Mouse (Mus musculus) inflammation-experienced regulatory T-cells (primary cell): Measurements from ENCODE around the gene Hspb9. TPM values are rescaled to one million over a fixed set of nuclear protein-coding genes. Genes with fewer than 3 reads are reported as not detected.

Experiments used
- polyA plus RNA-seq, 2 experiments: library from polyadenylated mRNA; unstranded; fragments of 100-300 nt; shearing (Covaris generic); gene quantifications; one replicate each; pipeline ENCODE4 v1.2.1; 2017

Hspb9 gene
- under 1 TPM; 0.58 to 0.80 TPM for polyA plus RNA-seq

DNA sequence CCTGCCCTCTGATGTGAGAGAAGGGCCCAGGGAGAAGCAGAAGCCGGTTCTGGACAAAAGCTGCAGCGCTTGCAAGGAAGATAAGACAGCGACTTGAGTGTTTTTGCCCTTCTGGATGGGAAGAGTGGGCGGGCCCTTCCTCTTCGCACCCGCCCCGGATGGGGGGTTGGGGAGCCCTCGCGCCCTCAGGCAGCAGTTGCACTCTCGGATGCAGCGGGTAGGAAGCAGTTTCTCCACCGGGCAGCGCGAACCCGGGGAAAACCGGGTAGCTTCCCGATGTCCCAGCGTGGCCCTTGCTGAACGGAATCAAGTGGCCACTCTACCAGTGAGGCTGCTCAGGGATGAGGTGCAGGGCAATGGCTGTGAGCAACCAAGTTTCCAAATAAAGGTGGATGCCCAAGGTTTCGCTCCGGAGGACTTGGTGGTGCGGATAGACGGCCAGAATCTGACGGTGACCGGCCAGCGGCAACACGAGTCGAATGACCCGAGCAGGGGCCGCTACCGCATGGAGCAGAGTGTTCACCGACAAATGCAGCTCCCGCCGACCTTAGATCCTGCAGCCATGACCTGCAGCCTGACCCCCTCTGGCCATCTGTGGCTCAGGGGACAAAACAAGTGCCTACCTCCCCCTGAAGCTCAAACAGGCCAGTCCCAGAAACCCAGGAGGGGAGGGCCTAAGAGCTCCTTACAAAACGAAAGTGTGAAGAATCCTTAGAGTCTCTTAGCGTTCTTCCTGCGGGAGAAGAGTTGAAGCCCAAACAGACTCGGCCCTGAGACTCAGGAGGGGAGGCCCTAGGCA lies at the start of gene Hspb9:
Gene Hspb9 (plus strand): TSS at position 116 of the 799 bp plus-strand sequence.

DNA sequence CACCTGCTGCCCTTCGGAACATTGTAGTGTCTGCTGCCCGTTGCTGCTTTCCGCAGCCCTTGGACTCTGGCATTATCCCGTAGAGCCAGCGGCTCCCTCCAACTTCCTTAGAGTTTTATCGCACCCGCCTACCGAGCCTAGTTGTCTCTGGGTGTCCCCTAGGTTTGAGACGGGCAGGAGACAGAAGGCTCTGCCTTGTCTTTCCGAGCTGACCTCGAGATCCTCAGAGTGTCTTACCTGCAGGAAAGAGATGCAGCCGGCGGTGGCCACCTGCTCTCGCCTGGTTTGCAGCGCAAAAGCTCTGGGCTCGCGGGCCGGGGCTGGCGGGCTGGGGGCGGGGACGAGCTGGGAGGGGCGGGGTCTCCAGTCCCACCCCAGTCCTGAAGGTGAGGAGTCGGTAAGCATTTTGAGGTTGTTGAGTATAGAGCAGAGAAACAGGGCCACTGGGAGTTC lies 21.5 kb upstream of the Hspb9 start, which contains the start of gene Zfp385c:
Gene Zfp385c (minus strand): TSS at position 292 of the 453 bp plus-strand sequence.

DNA sequence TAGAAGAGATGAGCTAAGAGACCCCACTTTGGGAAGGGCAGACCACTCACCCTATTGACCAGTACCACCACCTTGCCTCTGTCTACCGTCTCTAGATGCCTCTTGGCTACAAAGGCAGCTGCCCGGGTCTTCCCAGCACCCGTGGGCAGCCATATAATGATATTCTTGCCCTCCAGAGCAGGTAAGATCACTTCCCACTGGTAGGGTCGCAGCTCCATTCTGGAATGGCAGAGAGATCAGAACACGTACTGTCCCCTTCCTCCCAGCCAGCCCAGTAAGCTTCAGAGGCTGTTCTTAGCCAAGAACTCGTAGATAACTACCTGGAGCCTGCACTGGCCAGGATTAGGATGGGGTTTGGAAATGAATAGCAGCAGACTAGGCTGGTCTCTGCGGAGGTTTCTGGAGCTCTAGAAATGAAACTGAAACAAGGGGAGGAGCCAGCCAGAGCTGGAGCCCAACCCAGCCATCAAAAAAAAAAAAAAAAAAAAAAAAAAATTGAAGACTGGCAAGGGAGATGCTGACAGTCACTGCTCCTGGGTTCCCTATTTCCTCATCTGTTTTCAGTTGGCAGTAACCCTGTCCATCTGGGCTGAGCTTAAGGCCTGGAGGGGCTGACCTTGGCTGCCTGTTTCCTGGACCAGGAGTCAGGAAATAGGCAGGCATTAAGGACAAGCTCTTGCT lies 9.7 kb upstream of the Hspb9 start, which contains the start of gene Dhx58:
Gene Dhx58 (minus strand): TSS at position 421 of the 681 bp plus-strand sequence.

DNA sequence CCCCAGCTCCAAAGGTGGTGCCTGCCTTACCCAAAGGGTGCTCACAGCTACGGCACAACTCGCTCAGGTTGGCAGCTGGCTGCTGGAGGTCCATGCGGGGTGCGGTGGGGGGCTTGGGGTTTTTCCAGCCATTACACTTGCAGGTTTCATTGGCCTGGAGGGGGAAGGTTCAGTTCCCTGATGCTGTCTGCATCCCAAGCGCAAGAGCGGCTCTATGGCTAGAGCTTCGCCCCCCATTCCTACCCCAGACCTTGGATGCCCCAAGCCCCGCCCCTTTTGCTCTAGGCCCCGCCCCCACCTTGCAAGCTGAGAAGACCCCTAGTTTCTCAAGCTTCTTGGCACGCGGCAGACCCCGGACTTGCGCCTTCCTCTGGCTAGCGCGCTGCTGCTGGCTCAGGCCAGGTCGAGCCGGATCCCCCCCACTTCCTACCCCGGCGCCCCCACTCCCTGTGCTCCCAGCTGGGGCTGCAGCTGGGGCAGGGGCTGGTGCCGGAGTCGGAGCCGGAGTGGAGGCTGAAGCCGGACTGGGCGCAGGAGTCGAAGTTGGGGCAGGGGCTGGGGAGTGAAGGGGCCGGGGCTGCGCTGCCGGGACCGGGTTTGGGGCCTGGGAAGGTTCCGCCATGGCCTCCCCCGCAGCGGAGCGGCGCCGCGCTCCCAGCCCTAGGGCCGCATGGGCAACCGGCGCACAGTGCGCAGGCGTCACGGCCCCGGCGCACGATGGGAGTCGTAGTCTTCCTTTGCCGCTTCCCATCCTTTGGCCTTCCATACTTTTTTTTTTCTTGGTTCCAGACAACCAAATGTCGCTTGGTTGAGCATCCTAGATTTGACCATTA lies 1.7 kb upstream of the Hspb9 start, which contains the start of gene Kat2a:
Gene Kat2a (minus strand): TSS at position 683 of the 833 bp plus-strand sequence.

DNA sequence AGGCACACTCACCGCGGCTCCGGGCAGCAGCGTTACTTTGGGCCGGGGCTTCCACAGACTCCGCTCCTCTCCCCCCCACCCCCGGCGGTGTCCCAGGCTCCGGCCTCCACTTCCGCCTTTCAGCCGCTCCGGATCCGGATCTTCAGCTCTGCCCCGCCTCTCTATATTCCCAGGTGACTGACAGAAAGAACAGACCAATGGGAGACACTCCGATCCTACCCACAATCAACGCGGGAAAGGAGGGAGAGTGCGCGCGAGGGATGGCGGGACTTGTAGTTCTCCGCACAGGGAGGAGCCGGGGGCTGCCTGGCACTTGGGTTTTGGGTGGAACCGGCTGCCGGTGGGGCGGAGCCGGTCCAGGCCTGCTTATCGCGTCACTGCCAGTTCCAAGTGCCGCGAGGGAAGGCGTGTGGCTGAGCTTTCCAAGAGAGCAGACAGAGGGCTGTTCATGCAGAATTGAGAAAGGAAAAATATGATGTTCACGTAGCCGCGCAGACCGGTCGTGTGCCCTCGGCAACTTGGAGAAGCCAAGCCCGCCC lies 24.5 kb downstream of the Hspb9 start, which contains the start of gene Rab5c:
Gene Rab5c (minus strand): TSS at position 150 of the 539 bp plus-strand sequence.

DNA sequence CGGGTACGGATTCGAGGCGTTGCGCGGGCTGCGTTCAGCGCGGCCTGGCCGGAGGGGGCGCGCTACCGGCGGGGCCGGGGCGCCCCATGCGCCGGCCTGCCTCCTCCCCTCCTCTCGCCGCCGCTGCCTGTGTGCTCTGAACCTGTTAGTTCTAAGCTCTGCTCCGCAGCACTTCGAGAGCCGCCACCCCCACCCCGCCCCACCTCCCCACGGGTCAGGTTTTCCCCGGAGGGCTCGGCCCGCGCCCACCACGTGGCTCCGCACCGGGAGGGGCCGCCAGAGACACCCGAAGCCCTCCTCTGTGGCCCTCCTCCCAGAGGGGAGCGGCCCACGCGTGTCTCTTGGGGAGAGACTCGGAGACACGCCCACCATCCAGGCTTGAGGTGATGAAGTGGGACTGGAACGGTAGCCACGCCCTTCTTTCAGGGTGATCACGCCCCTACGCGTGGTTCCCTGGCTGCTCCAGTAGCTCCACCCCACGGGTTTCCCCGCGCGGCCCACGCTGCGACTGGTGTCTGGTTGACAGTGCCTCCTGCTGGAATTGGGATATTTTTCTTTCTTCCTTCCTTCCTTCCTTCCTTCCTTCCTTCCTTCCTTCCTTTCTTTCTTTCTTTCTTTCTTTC lies 46.1 kb downstream of the Hspb9 start, which contains the start of gene Kcnh4:
Gene Kcnh4 (minus strand): TSS at position 332 of the 623 bp plus-strand sequence.

DNA sequence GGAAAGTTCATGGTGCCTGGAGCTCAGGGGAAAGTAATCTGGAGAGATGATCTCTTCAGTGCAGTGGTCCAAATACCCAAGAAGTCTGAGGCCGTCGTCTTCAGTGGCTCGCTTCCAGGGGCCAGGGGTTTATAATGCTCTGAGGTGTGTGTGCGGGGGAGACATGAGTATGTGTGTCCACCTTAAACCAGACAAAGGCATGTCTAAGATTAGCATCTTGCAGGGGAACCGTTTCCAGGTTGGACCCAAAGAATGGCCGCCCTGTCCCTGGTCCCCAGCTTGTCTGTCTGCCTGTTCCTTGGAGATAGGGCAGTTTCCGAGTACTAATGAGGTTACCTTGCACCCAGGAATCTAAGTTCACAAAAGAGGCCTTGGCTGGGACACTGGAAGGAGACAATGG lies 49.2 kb downstream of the Hspb9 start, which contains the start of gene Hcrt:
Gene Hcrt (minus strand): TSS at position 101 of the 400 bp plus-strand sequence.

Other genes starting within 250 kb of the Hspb9 start
- 1 to 10 TPM; 4.0 to 6.3 TPM for gene Klhl11, start 241.1 kb upstream of the Hspb9 start, polyA plus RNA-seq
- gene Acly, start 185.8 kb upstream of the Hspb9 start, polyA plus RNA-seq = 100 to 1,000 TPM; 128 to 142 TPM
- gene Ttc25, start 168.2 kb upstream of the Hspb9 start, polyA plus RNA-seq = 1 to 10 TPM in 1 of 2 experiments, under 1 TPM in 1; 0.58 to 2.0 TPM
- gene Cnp, start 138.9 kb upstream of the Hspb9 start, polyA plus RNA-seq = 100 to 1,000 TPM; 306 to 325 TPM
- 10 to 100 TPM; 25.2 to 36.7 TPM for gene Nkiras2, start 94.6 kb upstream of the Hspb9 start, polyA plus RNA-seq
- 100 to 1,000 TPM; 552 to 587 TPM for gene Dnajc7, start 93.7 kb upstream of the Hspb9 start, polyA plus RNA-seq
- gene Zfp385c, start 21.4 kb upstream of the Hspb9 start, polyA plus RNA-seq = 1 to 10 TPM in 1 of 2 experiments, under 1 TPM in 1; 0.24 to 1.2 TPM
- gene Dhx58, start 9.6 kb upstream of the Hspb9 start, polyA plus RNA-seq = 10 to 100 TPM; 13.0 to 26.1 TPM
- gene Kat2a, start 1.4 kb upstream of the Hspb9 start, polyA plus RNA-seq = 10 to 100 TPM; 62.5 to 65.3 TPM
- 10 to 100 TPM; 34.0 to 50.8 TPM for gene Rab5c, start 24.4 kb downstream of the Hspb9 start, polyA plus RNA-seq
- under 1 TPM; 0.61 to 0.86 TPM for gene Kcnh4, start 46.1 kb downstream of the Hspb9 start, polyA plus RNA-seq
- gene Hcrt, start 49.1 kb downstream of the Hspb9 start, polyA plus RNA-seq = not detected
- 1 to 10 TPM; 5.0 to 6.5 TPM for gene Ghdc, start 57.1 kb downstream of the Hspb9 start, polyA plus RNA-seq
- gene Stat5b, start 136.9 kb downstream of the Hspb9 start, polyA plus RNA-seq = 100 to 1,000 TPM; 119 to 160 TPM
- gene Stat5a, start 145.5 kb downstream of the Hspb9 start, polyA plus RNA-seq = 10 to 100 TPM; 67.9 to 84.1 TPM
- gene Stat3, start 225.7 kb downstream of the Hspb9 start, polyA plus RNA-seq = 100 to 1,000 TPM; 233 to 234 TPM